Mouse (Mus musculus) midbrain, embryonic 13.5 days (tissue): ENCODE measurements around the gene Lmo7. TPM values are rescaled to one million over a fixed set of nuclear protein-coding genes. Genes with fewer than 3 reads are reported as not detected.

Experiments
- ATAC-seq: fragments of 200-750 bp; cut with Nextera tagmentation; 2 replicates; pipeline ENCODE4 v1.8.0; 2017; ENCODE audit warnings: mild to moderate bottlenecking, moderate TSS enrichment, moderate library complexity
- H3K27ac ChIP-seq: fragments of 300-500 bp; sonication (generic); 2 replicates; pipeline ENCODE4 v1.5.1; 2015; ENCODE audit warnings: inconsistent platforms, mild to moderate bottlenecking, moderate library complexity
- H3K27me3 ChIP-seq: fragments of 300-500 bp; sonication (generic); 2 replicates; pipeline ENCODE4 v1.6.1; 2015; ENCODE audit warnings: mild to moderate bottlenecking, inconsistent platforms
- H3K36me3 ChIP-seq: fragments of 300-500 bp; sonication (generic); 2 replicates; pipeline ENCODE4 v1.6.1; 2015; ENCODE audit warnings: mild to moderate bottlenecking, inconsistent platforms
- H3K4me1 ChIP-seq: fragments of 300-500 bp; sonication (generic); replicated peaks from 2 replicates; pipeline ENCODE4 v1.6.1; 2015; ENCODE audit warnings: inconsistent platforms
- H3K4me2 ChIP-seq: fragments of 300-500 bp; sonication (generic); replicated peaks from 2 replicates; pipeline ENCODE4 v1.6.1; 2015; ENCODE audit warnings: moderate library complexity, mild to moderate bottlenecking, inconsistent platforms
- H3K4me3 ChIP-seq: fragments of 300-500 bp; sonication (generic); replicated peaks from 2 replicates; pipeline ENCODE4 v1.5.1; 2015; ENCODE audit warnings: mild to moderate bottlenecking, inconsistent platforms
- H3K9ac ChIP-seq: fragments of 300-500 bp; sonication (generic); replicated peaks from 2 replicates; pipeline ENCODE4 v1.6.1; 2015; ENCODE audit warnings: mild to moderate bottlenecking, inconsistent platforms
- H3K9me3 ChIP-seq: fragments of 300-500 bp; sonication (generic); 2 replicates; pipeline ENCODE4 v1.6.1; 2016; ENCODE audit warnings: mild to moderate bottlenecking, inconsistent platforms
- WGBS: fragments of 180-500 bp; shearing (Covaris S2); methylation state at CpG from one replicate; pipeline ENCODE4 v1.1.7; 2015; 5-methylcytosine and 5-hydroxymethylcytosine counted together
- polyA plus RNA-seq: library from polyadenylated mRNA; unstranded; fragments of >200 nt; fragmentation: Nextera tagmentation; extraction: Ambion mirVana; gene quantifications from 2 replicates; pipeline ENCODE4 v1.2.1, GENCODE M21; 2015

The Lmo7 gene
- polyA plus RNA-seq, 1 experiment from 2014 or later, result 1.1 TPM

- no peaks in the 10 kb centered on the region for H3K36me3 ChIP-seq
- H3K27me3 ChIP-seq, result 0 out of 2 replicates have a peak, but pooled peaks cover 7% of the 10 kb centered on the region
- 5% methylated on average over 4 of the region's 4 CpGs for WGBS
- ATAC-seq, result peak; percentile 63; the same call in 1 of the 2 replicates
- H3K4me1 ChIP-seq, result peaks cover 4% of the 10 kb centered on the region; the same call in 1 of the 2 replicates
- H3K4me2 ChIP-seq, result peak overlapping the region; percentile 47
- H3K4me3 ChIP-seq, result 0 out of 2 replicates have a peak overlapping the region, but pooled peaks have one; percentile 3
- H3K9ac ChIP-seq, result no peak overlapping the region
- H3K9me3 ChIP-seq, result no peaks in the 10 kb centered on the region
- no peak overlapping the region for H3K27ac ChIP-seq
Measured at GRCm38 (mm10) chr14:101942971-101943370, 213.2 kb downstream of the Lmo7 start.

- Histone ChIP-seq H3K27ac (no peak overlapping the region), H3K4me3 (no peak overlapping the region), H3K9me3 (no peaks in the 10 kb centered on the region), H3K36me3 (no peaks in the 10 kb centered on the region), H3K9ac (no peak overlapping the region), H3K4me1 (peaks cover 4% of the 10 kb centered on the region; the same call in 1 of the 2 replicates), H3K27me3 (0 out of 2 replicates have a peak, but pooled peaks cover 7% of the 10 kb centered on the region), H3K4me2 (no peak overlapping the region)
- WGBS, result 58% methylated on average over 21 of the region's 21 CpGs
- ATAC-seq, result peak; percentile 57
Measured at GRCm38 (mm10) chr14:101946711-101947516, 217.2 kb downstream of the Lmo7 start.

- H3K27ac ChIP-seq, result no peak overlapping the region
- H3K4me3 ChIP-seq, result no peak overlapping the region
- H3K9me3 ChIP-seq, result no peaks in the 10 kb centered on the region
- no peak overlapping the region for H3K9ac ChIP-seq
- ATAC-seq, result no peak
- H3K36me3 ChIP-seq, result no peaks in the 10 kb centered on the region
- 0 out of 2 replicates have a peak, but pooled peaks cover 2% of the 10 kb centered on the region for H3K27me3 ChIP-seq
- no peak overlapping the region for H3K4me2 ChIP-seq
- H3K4me1 ChIP-seq, result no peaks in the 10 kb centered on the region
- 63% methylated on average over 2 of the region's 2 CpGs for WGBS
Measured at GRCm38 (mm10) chr14:101949114-101949513, 219.4 kb downstream of the Lmo7 start.

GRCm38 (mm10) chr14:101951107-101951506 lies 221.3 kb downstream of the Lmo7 start:
- Histone ChIP-seq H3K36me3 (no peaks in the 10 kb centered on the region), H3K4me2 (no peak overlapping the region), H3K4me3 (no peak overlapping the region), H3K9ac (no peak overlapping the region), H3K27ac (no peak overlapping the region), H3K27me3 (no peaks in the 10 kb centered on the region), H3K4me1 (no peaks in the 10 kb centered on the region), H3K9me3 (no peaks in the 10 kb centered on the region)
- 0 out of 2 replicates have a peak, but pooled peaks have one; percentile 26 for ATAC-seq
- 68% methylated on average over 6 of the region's 6 CpGs for WGBS

- no peaks in the 10 kb centered on the region for H3K36me3 ChIP-seq
- 82% methylated on average over 9 of the region's 9 CpGs for WGBS
- no peak overlapping the region for H3K27ac ChIP-seq
- H3K9me3 ChIP-seq, result no peaks in the 10 kb centered on the region
- no peak for ATAC-seq
- H3K9ac ChIP-seq, result no peak overlapping the region
- H3K4me1 ChIP-seq, result no peaks in the 10 kb centered on the region
- no peaks in the 10 kb centered on the region for H3K27me3 ChIP-seq
- no peak overlapping the region for H3K4me2 ChIP-seq
- H3K4me3 ChIP-seq, result no peak overlapping the region
Measured at GRCm38 (mm10) chr14:101953793-101954468, 224.2 kb downstream of the Lmo7 start.

- 74% methylated on average over 6 of the region's 6 CpGs for WGBS
- no peaks in the 10 kb centered on the region for H3K9me3 ChIP-seq
- H3K27ac ChIP-seq, result no peak overlapping the region
- no peak overlapping the region for H3K4me2 ChIP-seq
- no peaks in the 10 kb centered on the region for H3K4me1 ChIP-seq
- ATAC-seq, result no peak
- no peak overlapping the region for H3K4me3 ChIP-seq
- H3K27me3 ChIP-seq, result no peaks in the 10 kb centered on the region
- H3K36me3 ChIP-seq, result no peaks in the 10 kb centered on the region
- no peak overlapping the region for H3K9ac ChIP-seq
Measured at GRCm38 (mm10) chr14:101964381-101964780, 234.6 kb downstream of the Lmo7 start.

- H3K36me3 ChIP-seq, result no peaks in the 10 kb centered on the region
- H3K4me3 ChIP-seq, result no peak overlapping the region
- no peaks in the 10 kb centered on the region for H3K4me1 ChIP-seq
- H3K4me2 ChIP-seq, result no peak overlapping the region
- no peaks in the 10 kb centered on the region for H3K27me3 ChIP-seq
- no peak overlapping the region for H3K9ac ChIP-seq
- no peaks in the 10 kb centered on the region for H3K9me3 ChIP-seq
- no peak for ATAC-seq
- WGBS, result 46% methylated on average over 1 of the region's 1 CpGs
- no peak overlapping the region for H3K27ac ChIP-seq
Measured at GRCm38 (mm10) chr14:101964956-101965355, 235.2 kb downstream of the Lmo7 start.

GRCm38 (mm10) chr14:101972764-101973163 lies 243.0 kb downstream of the Lmo7 start:
- Histone ChIP-seq H3K4me3 (no peak overlapping the region), H3K36me3 (no peaks in the 10 kb centered on the region), H3K9me3 (no peaks in the 10 kb centered on the region), H3K4me1 (no peaks in the 10 kb centered on the region), H3K9ac (no peak overlapping the region), H3K27me3 (no peaks in the 10 kb centered on the region), H3K4me2 (no peak overlapping the region), H3K27ac (no peak overlapping the region)
- 90% methylated on average over 1 of the region's 1 CpGs for WGBS
- ATAC-seq, result no peak

- H3K36me3 ChIP-seq, result no peaks in the 10 kb centered on the region
- ATAC-seq, result no peak
- 74% methylated on average over 6 of the region's 6 CpGs for WGBS
Measured at GRCm38 (mm10) chr14:101973171-101973570, 243.4 kb downstream of the Lmo7 start.

GRCm38 (mm10) chr14:101976021-101976685 lies 246.4 kb downstream of the Lmo7 start:
- 81% methylated on average over 11 of the region's 11 CpGs for WGBS
- Histone ChIP-seq H3K27me3 (no peaks in the 10 kb centered on the region), H3K9ac (no peak overlapping the region), H3K4me2 (no peak overlapping the region), H3K9me3 (no peaks in the 10 kb centered on the region), H3K4me1 (no peaks in the 10 kb centered on the region), H3K36me3 (no peaks in the 10 kb centered on the region), H3K27ac (no peak overlapping the region), H3K4me3 (no peak overlapping the region)
- no peak for ATAC-seq

More at GRCm38 (mm10) chr14:101973171-101973570, 243.4 kb downstream of the Lmo7 start:
- Histone ChIP-seq H3K4me1 (no peaks in the 10 kb centered on the region), H3K9me3 (no peaks in the 10 kb centered on the region), H3K27me3 (no peaks in the 10 kb centered on the region), H3K4me3 (no peak overlapping the region), H3K4me2 (no peak overlapping the region), H3K27ac (no peak overlapping the region), H3K9ac (no peak overlapping the region)
